Mouse (Mus musculus) G1E (cell line): ENCODE measurements around the gene Hspb2.

ENCODE experiments used
- CTCF ChIP-seq: IDR thresholded peaks from 2 replicates; pipeline ENCODE4 v1.5.1; 2012; ENCODE audit warnings: low read depth, low read length, inconsistent platforms, mixed read lengths
- POLR2AphosphoS5 ChIP-seq: IDR thresholded peaks from 2 replicates; pipeline ENCODE4 v1.6.1; 2012; ENCODE audit warnings: low read depth, low read length, inconsistent platforms; ENCODE audit not compliant: insufficient replicate concordance

GRCm38 (mm10) chr9:50740867-50741784, 11.0 kb downstream of the Hspb2 start:
- no peak for TF ChIP-seq CTCF
- TF ChIP-seq POLR2AphosphoS5: no peak
